Mouse (Mus musculus) cerebellum, adult 2 months (tissue): Measurements from ENCODE around the gene Dstyk.

Experiments used
- CTCF ChIP-seq: fragments of 200-500 bp; IDR thresholded peaks from 2 replicates; pipeline ENCODE4 v1.5.1; 2011; ENCODE audit warnings: low read depth, mild to moderate bottlenecking, control low read depth, low read length, moderate library complexity, borderline replicate concordance; ENCODE audit not compliant: insufficient read depth
- POLR2A ChIP-seq: fragments of 200-500 bp; IDR thresholded peaks from 2 replicates; pipeline ENCODE4 v1.6.1; 2011; ENCODE audit warnings: low read length, control low read depth, borderline replicate concordance; ENCODE audit not compliant: insufficient read depth

- TF ChIP-seq CTCF = no peak
- TF ChIP-seq POLR2A = no peak
These were observed 64.3 kb downstream of the Dstyk start for GRCm38 (mm10) chr1:132481619-132482018.
